Mouse (Mus musculus): Measurements from ENCODE around the gene Nme7. TPM values are rescaled to one million over a fixed set of nuclear protein-coding genes. Genes with fewer than 3 reads are reported as not detected.

Gene Nme7
- total and polyA plus RNA-seq, 2 experiments from 2014 or later, result 17.6 to 25.8 TPM

- H3K9me3 ChIP-seq (ENCODE audit: low read length), result no peaks in the 10 kb centered on the region
- H3K9ac ChIP-seq (replicated peaks; ENCODE audit: low read length, poor library complexity, severe bottlenecking), result no peak overlapping the region
- TF ChIP-seq CTCF (IDR thresholded peaks at IDR 0.05), result no peak
- WGBS, result 90% methylated on average over 5 of the region's 5 CpGs
- no peaks in the 10 kb centered on the region for H3K27me3 ChIP-seq (ENCODE audit: insufficient read depth, low read length)
- ATAC-seq (ENCODE audit: low FRiP score), result no peak
- no peak overlapping the region for H3K4me3 ChIP-seq (ENCODE audit: low read depth, low read length)
- H3K4me1 ChIP-seq (ENCODE audit: insufficient read depth, low read length), result no peaks in the 10 kb centered on the region
- H3K36me3 ChIP-seq (ENCODE audit: insufficient read depth, low read length), result no peaks in the 10 kb centered on the region
- no peak overlapping the region for H3K27ac ChIP-seq (ENCODE audit: low read depth, low read length)
- H3K4me2 ChIP-seq (ENCODE audit: low read depth, low read length, poor library complexity, severe bottlenecking), result no peak overlapping the region
- DNase-seq (ENCODE audit: low spot score), result no peak
These were observed 177.1 kb downstream of the Nme7 start for GRCm38 (mm10) chr1:164480755-164481644.

- ATAC-seq (ENCODE audit: low FRiP score) (no peak), DNase-seq (ENCODE audit: low spot score) (no peak)
- Histone ChIP-seq H3K4me3 (ENCODE audit: low read depth, low read length) (no peak overlapping the region), H3K4me1 (ENCODE audit: insufficient read depth, low read length) (no peaks in the 10 kb centered on the region), H3K9ac (replicated peaks; ENCODE audit: low read length, poor library complexity, severe bottlenecking) (no peak overlapping the region), H3K36me3 (ENCODE audit: insufficient read depth, low read length) (no peaks in the 10 kb centered on the region), H3K27ac (ENCODE audit: low read depth, low read length) (no peak overlapping the region), H3K4me2 (ENCODE audit: low read depth, low read length, poor library complexity, severe bottlenecking) (no peak overlapping the region), H3K9me3 (ENCODE audit: low read length) (no peaks in the 10 kb centered on the region), H3K27me3 (ENCODE audit: insufficient read depth, low read length) (no peaks in the 10 kb centered on the region)
- 40% methylated on average over 9 of the region's 9 CpGs for WGBS
- TF ChIP-seq CTCF (IDR thresholded peaks at IDR 0.05), result no peak
These were observed 177.9 kb downstream of the Nme7 start for GRCm38 (mm10) chr1:164481645-164482354.

GRCm38 (mm10) chr1:164482833-164483232, 178.9 kb downstream of the Nme7 start:
- Histone ChIP-seq H3K9ac (replicated peaks; ENCODE audit: low read length, poor library complexity, severe bottlenecking) (no peak overlapping the region), H3K36me3 (ENCODE audit: insufficient read depth, low read length) (no peaks in the 10 kb centered on the region), H3K4me2 (ENCODE audit: low read depth, low read length, poor library complexity, severe bottlenecking) (no peak overlapping the region), H3K4me3 (ENCODE audit: low read depth, low read length) (no peak overlapping the region), H3K9me3 (ENCODE audit: low read length) (no peaks in the 10 kb centered on the region), H3K4me1 (ENCODE audit: insufficient read depth, low read length) (no peaks in the 10 kb centered on the region), H3K27me3 (ENCODE audit: insufficient read depth, low read length) (no peaks in the 10 kb centered on the region), H3K27ac (ENCODE audit: low read depth, low read length) (no peak overlapping the region)
- ATAC-seq (ENCODE audit: low FRiP score) (no peak), DNase-seq (ENCODE audit: low spot score) (no peak)
- TF ChIP-seq CTCF (IDR thresholded peaks at IDR 0.05), result no peak
- 78% methylated on average over 3 of the region's 3 CpGs for WGBS

- Histone ChIP-seq H3K4me1 (ENCODE audit: insufficient read depth, low read length) (no peaks in the 10 kb centered on the region), H3K4me3 (ENCODE audit: low read depth, low read length) (no peak overlapping the region), H3K36me3 (ENCODE audit: insufficient read depth, low read length) (no peaks in the 10 kb centered on the region), H3K27ac (ENCODE audit: low read depth, low read length) (no peak overlapping the region), H3K9ac (replicated peaks; ENCODE audit: low read length, poor library complexity, severe bottlenecking) (no peak overlapping the region), H3K27me3 (ENCODE audit: insufficient read depth, low read length) (no peaks in the 10 kb centered on the region), H3K4me2 (ENCODE audit: low read depth, low read length, poor library complexity, severe bottlenecking) (no peak overlapping the region), H3K9me3 (ENCODE audit: low read length) (no peaks in the 10 kb centered on the region)
- TF ChIP-seq CTCF (IDR thresholded peaks at IDR 0.05), result no peak
- ATAC-seq (ENCODE audit: low FRiP score) (no peak), DNase-seq (ENCODE audit: low spot score) (no peak)
These were observed 179.8 kb downstream of the Nme7 start for GRCm38 (mm10) chr1:164483728-164484127.

Other genes with a start within 250 kb of the Nme7 start
- gene Sell, start 242.1 kb upstream of the Nme7 start, total RNA-seq (2014; rRNA removed), result not detected in 2 replicates
- 0.18 TPM in 1 of 2 replicates, not detected in the other for gene Sell, start 242.1 kb upstream of the Nme7 start, polyA plus RNA-seq (2015; fragmentation: Nextera tagmentation; extraction: Ambion mirVana)
- gene Selp, start 188.9 kb upstream of the Nme7 start, total RNA-seq (2014; rRNA removed), result not detected in 2 replicates
- gene Selp, start 188.9 kb upstream of the Nme7 start, polyA plus RNA-seq (2015; fragmentation: Nextera tagmentation; extraction: Ambion mirVana), result not detected in 2 replicates
- gene F5, start 152.3 kb upstream of the Nme7 start, total RNA-seq (2014; rRNA removed), result 0.05 and 0.09 TPM in 2 replicates
- 0.02 and 0.04 TPM in 2 replicates for gene F5, start 152.3 kb upstream of the Nme7 start, polyA plus RNA-seq (2015; fragmentation: Nextera tagmentation; extraction: Ambion mirVana)
- gene Slc19a2, start 55.1 kb upstream of the Nme7 start, total RNA-seq (2014; rRNA removed), result 17.0 and 20.2 TPM in 2 replicates
- gene Slc19a2, start 55.1 kb upstream of the Nme7 start, polyA plus RNA-seq (2015; fragmentation: Nextera tagmentation; extraction: Ambion mirVana), result 7.4 and 8.4 TPM in 2 replicates
- gene Ccdc181, start 28.5 kb upstream of the Nme7 start, total RNA-seq (2014; rRNA removed), result 12.6 and 20.9 TPM in 2 replicates
- 27.2 and 29.0 TPM in 2 replicates for gene Ccdc181, start 28.5 kb upstream of the Nme7 start, polyA plus RNA-seq (2015; fragmentation: Nextera tagmentation; extraction: Ambion mirVana)
- gene Blzf1, start 3.4 kb downstream of the Nme7 start, total RNA-seq (2014; rRNA removed), result 12.1 and 16.7 TPM in 2 replicates
- 22.5 and 23.0 TPM in 2 replicates for gene Blzf1, start 3.4 kb downstream of the Nme7 start, polyA plus RNA-seq (2015; fragmentation: Nextera tagmentation; extraction: Ambion mirVana)
- 328 and 361 TPM in 2 replicates for gene Atp1b1, start 154.2 kb downstream of the Nme7 start, total RNA-seq (2014; rRNA removed)
- gene Atp1b1, start 154.2 kb downstream of the Nme7 start, polyA plus RNA-seq (2015; fragmentation: Nextera tagmentation; extraction: Ambion mirVana), result 530 and 541 TPM in 2 replicates

Measured in midbrain, postnatal 0 days (tissue).